Mouse (Mus musculus) adrenal gland, adult (tissue): ENCODE data around the gene Plekha6.
"Not testable (repeated sequence)": the region's sequence is repeated elsewhere in the genome, so short reads cannot be mapped to it uniquely, and the experiment has no call there.

Experiments
- DNase-seq, 2 experiments: peaks; one replicate each; pipeline ENCODE4 v3.0.0; 2022 to 2023; ENCODE audit warnings: low spot score in 1 of 2; ENCODE audit not compliant: inconsistent age in 2 of 2

Plekha6 gene

DNA sequence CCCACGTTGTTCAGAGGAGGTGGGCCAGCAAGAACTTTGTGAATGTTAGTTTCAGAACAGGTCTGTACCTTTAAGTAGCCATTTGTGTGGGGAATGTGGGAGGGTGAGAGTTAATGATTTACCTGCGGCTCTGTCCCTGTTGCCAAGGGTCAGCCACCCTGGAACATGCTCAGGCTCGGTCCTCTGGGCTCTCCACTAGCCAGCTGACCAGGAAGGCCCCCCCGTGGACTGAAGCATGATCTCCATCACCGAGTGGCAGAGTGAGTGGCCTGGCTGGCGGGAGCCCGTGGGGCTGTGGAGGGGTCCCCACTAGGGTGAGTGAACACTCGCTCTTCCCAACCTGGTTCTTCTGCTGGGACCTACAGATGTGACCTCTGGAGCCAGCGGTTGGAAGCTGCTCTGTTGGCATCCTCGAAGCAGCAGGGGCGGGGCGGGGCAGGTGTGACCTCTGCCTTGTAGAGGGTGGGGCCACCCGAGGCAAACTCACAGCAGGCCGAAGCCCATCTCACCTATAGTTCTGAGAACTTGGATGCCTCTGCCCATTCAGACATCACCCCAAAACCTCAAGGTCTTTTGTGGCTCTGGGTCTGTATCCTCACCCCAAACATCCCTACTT is 145.8 kb downstream of the Plekha6 start, which contains the start of gene Golt1a:
Gene Golt1a, plus strand, starts transcription at position 149 of the 616 bp plus-strand sequence.
- no peak for DNase-seq

DNA sequence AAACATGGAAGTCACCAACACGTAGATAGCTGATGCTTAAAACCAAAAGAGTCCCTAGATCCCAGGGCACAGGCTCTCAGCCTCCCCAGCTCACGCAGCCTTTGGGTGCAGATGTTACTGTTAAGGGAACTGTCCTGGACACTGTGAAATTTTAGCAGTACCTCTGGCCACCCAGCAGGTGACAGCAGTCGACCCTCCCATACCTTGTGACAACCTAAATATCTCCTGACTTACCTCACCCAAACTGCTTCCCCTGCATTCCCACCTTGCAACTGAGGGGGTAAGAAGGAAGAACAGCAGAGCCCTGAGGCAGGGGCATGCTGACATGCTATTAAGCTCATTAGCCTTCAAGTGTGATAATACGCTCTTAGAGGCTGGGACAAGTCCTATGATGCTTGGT is 147.2 kb downstream of the Plekha6 start:
- DNase-seq: no peak

DNA sequence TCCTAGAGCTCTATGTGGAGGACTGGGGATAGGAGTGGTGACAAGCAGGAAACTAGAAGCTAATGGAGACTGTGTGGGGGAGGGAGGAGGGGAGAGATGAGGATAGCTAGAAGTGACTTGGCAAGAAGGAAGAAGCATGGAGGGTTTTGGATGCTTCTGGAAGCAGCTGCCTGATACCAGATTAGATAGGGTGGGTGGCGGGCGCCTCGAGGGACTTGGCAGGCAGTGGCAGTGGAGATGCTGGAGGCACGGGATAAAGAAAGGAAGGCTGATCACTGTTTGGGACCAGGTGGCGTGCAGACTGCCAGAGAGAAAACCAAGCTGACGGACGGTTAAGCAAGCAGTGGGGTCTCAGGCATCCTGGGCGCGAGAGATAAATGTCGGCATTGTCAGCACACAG is 147.9 kb downstream of the Plekha6 start:
- DNase-seq: no peak

DNA sequence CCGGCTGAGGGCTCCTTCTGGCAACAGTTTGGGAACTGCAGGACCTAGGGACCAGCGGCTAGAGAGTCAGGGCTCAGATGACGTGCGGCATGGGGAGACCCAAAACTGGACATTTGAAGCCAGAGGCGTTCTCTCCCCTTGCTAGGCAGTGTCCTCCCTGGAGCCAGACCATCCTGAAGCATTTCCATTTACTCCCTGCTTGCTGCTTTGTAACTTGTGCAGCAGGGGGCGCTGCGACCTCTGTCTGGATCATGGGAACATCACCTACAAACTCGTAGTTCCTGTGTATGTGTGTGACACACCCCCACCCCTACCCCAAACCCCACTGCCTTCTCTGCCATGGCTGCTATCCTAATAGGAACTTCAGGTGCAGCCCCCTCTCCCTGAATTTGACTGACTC is 150.4 kb downstream of the Plekha6 start:
- DNase-seq: peak; percentile 62 to 84

DNA sequence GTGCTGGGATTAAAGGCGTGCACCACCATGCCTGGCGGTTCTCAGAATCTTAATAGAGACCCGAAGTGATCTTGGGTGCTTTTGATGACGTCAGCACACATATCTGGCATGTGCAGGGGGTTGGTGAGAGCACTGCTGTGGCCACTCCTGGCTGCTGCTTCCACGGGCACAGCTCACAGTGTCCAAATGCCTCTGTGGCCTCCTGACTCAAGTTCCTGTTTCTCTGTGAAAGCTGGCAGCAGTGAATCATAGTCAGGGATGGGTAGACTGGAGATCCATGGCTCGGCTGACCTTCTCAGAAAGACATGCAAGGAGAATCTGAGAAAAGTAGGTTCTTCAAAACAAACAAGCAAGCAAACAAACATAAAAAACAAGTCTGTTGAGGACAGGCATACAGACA is 151.8 kb downstream of the Plekha6 start:
- DNase-seq: peak; percentile 57 to 73

DNA sequence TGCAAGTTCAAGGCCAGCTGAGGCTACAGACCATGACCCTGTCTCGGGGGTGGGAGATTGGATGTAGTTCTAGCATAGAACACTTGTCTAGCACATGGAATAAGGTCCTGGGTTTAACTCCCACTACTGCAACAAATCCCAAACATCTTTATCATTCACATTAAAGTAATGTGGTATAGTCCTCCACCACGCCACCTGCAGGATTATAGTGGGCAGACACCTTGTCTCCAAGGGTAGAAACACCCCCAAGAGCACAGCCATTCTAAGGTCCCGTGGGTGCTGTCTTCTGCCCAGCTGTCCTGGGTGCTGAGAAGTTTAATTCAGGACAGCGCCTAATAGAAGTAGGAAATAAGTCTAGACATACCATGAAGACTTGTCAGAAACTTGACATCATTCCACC is 152.6 kb downstream of the Plekha6 start:
- no peak for DNase-seq

DNA sequence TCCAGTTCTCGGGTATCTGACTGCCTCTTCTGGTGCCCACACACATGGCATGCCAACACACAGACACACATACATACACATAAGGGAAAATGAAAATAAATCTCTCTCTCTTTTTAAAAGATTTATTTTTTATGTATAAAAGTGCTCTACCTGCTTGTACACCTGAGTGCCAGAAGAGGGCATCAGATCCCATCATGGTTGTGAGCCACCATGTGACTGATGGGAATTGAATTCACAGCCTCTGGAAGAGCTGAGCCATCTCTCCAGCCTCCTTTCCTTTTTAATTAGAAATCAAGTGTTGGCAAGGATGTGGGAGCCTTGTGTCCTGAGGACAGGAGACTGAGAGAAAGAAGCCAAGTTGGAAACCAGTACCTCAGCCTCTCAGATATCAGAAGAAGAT is 153.1 kb downstream of the Plekha6 start:
- DNase-seq: no peak

DNA sequence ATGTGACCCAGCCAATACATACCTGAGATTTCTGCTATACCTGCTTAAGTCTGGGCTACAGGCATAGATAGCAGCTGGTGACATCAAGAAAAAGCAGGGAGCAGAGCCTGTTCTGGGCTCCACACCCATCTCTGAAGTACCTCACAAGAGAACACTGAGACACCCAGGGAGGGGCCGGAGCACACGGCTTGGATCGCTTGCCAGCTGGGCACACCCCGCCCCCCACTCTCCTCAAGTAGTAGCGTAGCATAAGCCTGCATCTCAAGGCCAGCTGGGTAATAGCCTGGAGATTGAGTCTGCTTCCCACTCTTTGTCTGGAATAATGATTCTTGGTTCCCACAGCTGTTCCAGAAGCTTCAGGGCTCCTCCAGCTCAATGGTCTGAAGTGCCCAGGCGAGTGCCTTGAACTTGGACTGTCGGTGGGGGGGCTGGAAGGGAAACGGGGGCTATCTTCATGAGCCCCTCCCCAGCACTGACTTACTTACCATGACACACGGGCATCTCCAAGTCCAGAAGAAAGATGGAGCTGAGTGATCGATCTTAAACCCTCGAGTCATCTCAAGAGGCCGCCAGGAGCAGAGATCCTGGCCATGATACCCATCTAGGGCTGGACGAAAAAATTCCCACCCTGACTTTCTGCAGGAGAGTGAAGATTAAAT is 157.4 kb downstream of the Plekha6 start, which contains the start of gene Kiss1:
Gene Kiss1, plus strand, starts transcription at position 609 of the 659 bp plus-strand sequence.
- DNase-seq: no peak

DNA sequence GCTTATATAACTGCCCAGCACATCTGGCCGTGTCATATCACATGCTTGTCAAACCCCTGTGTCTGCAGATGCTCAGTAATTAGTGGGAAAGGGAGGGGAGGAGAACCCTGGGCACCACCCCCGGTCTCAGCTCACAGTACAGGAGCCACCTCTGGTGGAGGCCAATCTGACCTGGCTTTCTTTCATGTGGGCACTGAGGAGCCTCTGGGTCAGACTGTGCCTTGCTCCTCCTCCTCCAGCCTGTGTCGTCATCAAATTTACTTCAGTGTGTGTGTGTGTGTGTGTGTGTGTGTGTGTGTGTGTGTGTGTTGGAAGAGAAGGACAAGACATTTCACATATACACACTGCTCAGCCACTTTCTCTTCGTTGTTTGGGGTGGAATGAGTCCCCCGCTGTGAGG is 159.3 kb downstream of the Plekha6 start:
- DNase-seq: no peak

DNA sequence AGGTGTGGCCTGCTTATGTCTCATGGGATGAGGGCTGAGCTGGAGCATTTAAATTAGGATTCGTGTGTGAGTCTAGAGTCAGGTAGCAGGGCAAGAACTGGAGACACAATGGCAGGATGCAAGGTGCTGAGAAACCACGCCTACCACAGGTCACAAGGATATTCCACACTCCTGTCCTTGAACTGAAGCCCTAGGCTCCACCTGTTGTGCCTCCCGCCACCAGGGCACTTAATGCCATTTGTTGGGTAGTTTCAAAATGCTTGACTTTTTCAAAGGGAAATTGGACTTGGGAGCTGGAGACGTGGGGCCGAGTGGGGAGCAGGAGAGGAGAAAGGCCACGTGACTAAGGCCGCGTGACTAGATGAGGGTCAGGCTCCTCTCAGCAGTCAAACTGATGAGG is 161.9 kb downstream of the Plekha6 start:
- no peak for DNase-seq

DNA sequence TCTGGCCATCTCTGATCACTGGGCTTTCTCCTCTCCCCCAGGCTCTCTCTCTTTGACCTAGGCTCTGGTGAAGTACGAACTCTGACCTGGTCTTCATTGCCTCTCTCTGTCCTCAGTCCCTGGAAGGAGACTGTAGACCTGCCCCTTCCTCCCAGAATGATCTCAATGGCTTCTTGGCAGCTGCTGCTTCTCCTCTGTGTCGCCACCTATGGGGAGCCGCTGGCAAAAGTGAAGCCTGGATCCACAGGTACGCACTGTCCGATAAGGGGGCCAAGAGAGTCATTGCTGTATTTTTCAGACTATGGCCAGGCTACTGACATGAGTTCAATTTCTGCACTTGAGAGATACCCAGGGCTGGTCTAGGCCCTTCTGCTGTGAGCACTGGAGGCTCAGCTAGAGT is 163.1 kb downstream of the Plekha6 start:
- DNase-seq: no peak

DNA sequence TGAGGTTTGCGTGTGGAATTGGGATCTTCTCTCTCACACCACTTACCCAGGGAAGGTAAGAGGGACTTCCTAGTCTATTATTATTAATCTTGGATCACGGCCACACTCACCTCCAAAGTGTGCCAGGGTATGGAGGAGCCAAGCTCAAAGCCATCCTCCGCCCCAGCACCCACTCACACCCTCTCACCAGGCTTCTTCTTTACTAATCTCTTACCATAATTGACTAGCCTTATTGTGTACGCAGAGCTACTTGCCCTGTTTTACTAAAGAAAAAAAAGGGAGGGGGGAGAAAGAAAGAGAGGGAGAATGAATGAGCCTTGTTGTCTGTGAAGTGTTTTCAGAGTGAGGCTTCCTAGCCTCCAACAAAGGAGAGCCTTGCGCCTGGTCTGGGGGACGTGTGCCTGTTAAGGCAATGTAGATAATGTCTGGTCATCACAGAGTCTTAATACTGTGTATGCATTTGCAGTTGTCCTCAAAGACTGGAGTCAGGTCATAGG is 164.3 kb downstream of the Plekha6 start:
- DNase-seq: no peak

DNA sequence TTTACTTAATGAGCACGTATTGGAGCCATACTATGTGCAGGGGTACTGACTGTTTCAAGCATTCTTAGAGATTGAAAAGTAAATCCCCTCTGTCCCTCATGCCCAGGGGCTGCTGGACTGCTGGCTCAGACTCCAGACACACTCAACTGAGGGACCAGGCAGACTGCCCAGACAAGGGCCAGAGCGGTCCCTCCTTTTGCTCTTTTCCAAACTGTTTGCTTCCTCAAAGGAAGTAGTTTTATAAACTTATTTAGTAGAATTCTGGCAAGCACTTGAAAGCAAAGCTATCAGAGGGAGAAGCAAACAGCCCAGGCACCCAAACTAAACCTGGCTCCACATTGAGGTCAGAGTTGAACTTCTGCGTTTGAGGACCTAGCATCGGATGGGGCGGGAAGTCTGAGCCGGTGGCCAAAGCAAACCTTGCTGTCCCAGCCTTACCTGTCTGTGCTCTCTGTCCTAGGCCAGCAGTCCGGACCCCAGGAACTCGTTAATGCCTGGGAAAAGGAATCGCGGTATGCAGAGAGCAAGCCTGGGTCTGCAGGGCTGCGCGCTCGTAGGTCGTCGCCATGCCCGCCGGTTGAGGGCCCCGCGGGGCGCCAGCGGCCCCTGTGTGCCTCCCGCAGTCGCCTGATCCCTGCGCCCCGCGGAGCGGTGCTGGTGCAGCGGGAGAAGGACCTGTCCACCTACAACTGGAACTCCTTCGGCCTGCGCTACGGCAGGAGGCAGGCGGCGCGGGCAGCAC is 165.1 kb downstream of the Plekha6 start:
- no peak for DNase-seq

DNA sequence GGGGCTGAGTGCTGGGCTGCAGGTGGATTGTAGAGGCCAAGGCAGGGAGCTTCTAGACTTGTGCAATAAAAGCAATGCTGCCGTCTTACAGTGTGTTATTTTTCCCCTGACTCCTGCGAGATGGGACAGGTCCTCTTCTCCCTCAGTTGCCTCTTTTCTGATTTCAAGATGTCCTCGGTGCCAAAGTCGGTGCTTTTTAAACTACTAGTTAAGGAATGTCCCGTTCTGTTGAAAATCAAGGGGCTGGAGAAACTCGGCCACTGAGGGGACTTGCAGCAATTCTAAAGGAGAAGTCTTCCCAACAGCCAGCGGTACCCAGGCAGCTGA is 165.6 kb downstream of the Plekha6 start:
- DNase-seq: no peak

DNA sequence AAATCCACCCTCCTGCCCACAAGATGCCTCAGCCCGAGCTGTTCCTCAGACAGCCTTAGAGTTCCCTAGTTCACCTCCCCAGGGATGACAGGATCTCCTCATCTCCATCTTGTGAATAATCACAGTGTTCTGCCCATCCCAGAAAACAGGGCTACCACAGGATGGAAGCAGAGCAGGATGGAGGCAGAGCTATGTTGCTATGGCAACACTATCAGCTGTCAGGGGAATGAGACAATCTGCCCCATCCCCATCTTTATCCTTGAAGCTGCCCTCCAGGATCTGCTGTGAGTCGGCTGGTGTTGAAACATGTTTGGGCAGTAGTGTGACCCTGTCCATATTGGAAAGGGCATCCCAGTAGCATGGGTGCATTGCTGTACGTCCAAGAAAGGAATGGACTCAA is 167.1 kb downstream of the Plekha6 start:
- peak in 1 of 2 experiments; percentile 68 for DNase-seq

DNA sequence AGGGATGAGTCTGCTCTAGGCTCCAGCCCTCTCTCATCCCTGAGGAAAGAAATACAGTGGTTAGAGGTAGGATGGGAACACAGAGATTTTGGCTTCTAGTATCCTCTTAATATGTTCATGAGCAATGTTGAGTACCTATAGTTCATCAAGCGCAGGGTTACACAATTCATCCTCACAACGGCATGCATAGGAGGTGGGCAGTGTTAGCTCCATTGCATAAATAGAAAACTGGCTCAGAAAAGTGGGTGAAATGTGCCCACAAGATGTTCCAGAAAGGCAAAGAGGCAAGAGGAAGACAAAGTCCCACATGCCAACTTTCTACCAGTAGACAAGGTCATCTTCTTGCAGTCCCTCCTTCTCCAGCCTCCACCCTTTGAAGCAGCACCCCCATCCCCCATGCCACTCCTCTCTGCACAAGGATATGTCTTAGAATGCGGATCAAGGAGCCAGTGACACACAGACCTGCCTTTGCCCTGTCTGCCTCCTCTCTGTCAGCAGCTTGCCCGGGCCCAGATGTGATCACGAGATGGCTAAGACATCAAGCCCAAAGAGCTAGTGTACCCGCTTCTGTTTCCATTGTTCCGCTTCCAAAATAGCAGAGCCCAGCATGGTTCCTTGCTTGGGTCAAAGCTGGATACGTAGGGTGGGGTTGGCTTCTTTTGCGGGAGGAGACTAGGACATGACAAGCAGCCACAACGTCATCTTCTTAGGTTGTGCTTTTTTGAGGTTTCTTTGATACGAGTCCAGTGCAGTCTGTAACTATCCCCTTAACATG is 168.8 kb downstream of the Plekha6 start:
- no peak for DNase-seq

DNA sequence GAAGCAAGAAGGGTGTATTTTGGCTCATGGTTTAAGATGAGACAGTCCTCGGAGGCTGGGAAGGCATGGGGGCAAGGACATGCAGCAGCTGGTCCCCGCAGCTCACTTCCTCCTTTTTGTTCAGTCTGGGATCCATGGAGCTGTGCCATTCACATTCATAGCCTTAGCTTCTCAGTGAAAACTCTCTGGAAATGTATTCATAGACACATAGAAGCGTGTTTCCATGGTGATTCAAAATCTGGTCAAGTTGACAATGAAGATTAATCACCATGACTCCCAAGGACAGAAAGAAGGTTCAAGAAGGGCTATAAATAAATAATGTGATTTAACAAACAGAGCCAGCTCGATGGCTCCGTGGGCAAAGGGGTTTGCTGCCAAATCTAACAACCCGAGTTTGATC is 169.9 kb downstream of the Plekha6 start:
- no peak for DNase-seq

DNA sequence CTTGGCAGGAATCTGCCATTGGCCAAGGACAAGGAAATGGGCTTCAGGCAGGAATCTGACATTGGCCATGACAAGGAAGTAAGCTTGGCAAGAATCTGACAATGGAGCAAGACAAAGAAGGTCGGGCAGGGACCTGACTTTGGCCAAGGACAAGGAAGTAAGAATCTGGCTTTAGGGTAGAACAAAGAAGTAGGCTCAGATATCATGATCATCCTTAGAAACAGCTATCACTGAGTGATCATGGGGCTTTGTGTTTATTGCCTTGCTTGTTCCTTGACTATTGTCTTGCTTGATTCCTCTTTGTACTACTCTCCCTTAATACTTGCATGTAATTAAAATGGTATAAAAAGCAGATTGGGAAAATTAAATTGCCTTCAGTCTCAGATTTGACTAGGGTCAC is 176.4 kb downstream of the Plekha6 start:
- DNase-seq: not testable (repeated sequence)

DNA sequence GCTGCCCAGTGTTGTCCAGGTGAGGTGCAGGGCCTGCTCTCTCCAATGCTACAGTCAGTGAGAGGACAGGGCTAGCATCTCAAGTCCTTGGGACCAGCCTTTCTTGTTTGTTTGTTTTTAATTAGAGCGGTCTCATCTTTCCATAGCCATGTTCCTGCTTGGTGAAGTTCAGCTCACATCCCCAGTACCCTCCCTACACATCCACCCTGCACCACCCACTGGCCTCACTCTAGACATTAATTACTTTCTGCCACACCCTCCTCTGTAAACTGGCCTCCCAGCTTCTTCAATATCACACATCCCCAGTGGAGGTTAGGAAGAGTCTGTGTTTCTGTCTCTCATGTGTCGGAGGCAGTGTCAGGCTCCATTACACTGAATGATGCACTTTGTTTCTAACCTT is 180.3 kb downstream of the Plekha6 start:
- no peak for DNase-seq

DNA sequence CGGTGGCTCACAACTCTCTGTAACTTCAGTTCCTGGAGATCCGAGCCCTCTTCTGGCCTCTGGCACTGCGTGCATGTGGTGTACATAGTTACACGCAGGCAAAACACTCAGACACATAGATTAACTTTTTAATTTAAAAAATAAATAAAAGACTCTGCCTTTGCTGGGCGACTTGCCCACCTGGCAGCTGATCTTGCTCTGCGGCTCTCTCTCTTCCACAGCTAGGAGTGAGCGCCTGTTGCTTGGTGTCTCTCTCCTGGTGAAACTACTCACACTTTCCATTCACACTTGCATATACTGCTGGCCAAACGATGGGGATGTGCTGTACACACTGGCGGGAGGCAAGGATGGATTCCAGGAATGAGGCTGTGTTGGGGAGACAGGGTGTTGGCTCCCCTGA is 182.5 kb downstream of the Plekha6 start:
- no peak for DNase-seq

DNA sequence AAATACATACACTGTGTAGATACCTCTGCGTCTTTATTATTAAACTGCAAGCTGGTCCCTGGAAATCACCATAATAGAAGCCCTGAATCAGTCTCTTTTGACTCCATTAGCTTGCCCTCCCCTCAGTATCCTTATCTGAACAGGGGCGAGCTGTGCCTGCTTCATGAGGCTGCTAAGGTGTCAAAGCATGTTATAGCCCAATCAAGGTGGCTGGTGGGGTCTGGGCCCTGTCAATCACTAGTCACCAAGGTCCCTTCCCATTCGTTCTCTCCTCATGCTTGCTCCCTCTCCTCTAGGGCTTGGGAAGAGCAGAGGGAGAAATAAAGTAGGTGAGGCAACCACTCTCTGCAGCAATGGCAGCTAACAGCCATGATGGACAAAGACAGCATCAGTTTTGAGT is 183.2 kb downstream of the Plekha6 start:
- no peak for DNase-seq
